Mouse (Mus musculus): ENCODE measurements at regions not wholly inside any gene's neighbourhood (a gene's known extent, or its start where the extent isn't known, plus 50 kb on each side); places are given as distances from the start of the nearest gene placed in this dataset.

- DNase-seq (ENCODE audit: low spot score in 2 of 2), result no peak
Observed at GRCm38 (mm10) chr8:9152313-9152925, 462.1 kb upstream of the Arglu1 start.

DNA sequence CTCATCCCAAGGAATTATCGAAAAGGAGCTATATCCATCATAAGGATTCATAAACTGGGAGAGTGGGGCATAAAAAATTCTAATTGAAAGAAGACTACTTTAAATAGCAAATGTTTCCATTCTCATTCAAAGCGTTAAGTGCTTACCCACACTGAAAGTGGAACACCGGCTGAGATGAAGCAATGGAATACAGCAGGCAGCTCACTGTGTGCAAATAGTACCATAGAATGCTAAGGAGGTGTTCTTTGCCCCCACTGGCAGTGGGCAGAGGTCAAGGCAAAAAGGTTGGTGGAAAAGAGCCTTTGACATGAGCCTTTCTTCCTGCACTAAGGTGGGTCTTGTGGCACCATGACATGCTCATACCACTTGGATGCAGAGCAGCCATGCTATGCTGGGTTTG, 454.0 kb upstream of the Arglu1 start:
- no peak for DNase-seq (ENCODE audit: low spot score in 2 of 2)

DNA sequence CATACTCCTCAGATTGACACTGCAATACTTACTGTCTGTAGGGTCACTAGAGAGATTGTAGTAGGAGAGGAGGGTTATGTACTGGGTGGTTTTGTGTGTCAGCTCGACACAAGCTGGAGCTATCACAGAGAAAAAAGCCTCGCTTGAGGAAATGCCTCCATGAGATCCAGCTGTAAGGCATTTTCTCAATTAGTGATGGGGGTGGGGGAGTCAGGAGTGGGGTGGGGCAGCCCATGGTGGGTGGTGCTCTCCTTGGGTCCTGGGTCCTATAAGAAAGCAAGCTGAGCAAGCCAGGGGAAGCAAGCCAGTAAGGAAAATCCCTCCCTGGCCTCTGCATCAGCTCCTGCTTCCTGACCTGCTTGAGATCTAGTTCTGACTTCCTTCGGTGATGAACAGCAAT, 449.5 kb upstream of the Arglu1 start:
- no peak for DNase-seq (ENCODE audit: low spot score in 2 of 2)

DNA sequence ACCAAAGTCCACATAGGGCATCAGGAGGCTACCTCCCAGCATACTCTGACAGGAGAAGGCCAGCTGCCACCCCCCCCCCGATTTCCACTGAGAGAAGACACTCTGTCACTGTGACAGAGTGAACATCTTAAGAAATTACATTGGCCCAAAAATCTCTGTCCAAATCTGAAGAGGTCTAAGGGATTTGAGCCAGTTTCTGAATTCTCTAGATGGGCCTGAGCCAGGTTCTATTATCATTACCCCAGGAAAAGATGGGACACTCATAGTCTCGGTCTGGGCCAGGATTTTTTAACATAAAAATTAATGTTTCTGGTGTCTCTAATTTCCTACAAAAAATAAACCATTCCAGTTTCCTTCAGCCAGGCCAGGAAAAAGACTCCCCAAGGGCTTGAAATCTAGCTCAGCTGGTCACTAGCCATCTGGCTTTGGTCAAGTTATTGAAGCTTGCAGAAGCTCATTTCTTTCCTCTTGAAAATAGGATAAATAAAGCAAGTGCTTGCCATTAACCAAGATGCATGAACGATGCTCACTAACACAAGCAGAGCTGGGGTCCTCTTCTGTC, 448.8 kb upstream of the Arglu1 start:
- DNase-seq (ENCODE audit: low spot score in 2 of 2), result peak in 1 of 2 experiments; percentile 27

DNA sequence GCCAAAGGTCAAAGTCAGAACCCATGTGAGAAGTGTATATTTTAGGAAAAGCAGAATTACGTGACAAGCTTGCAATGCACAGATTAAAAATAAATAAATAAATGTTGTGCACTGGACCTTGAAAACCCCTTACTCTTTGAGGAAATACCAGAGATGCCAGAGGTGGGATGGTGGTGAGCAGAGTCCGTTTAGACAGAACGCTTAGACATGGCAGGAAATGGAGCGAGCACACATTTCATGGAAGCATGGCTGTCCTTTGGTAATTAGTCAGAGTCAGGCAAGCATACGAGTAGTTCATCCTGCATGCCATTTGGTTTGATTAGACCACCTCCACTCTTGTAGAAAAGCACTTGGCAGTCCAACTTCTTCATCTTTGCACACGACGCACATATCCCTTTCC, 443.4 kb upstream of the Arglu1 start:
- no peak for DNase-seq (ENCODE audit: low spot score in 2 of 2)

GRCm38 (mm10) chr8:9132612-9133218, 442.4 kb upstream of the Arglu1 start:
- no peak for DNase-seq (ENCODE audit: low spot score in 2 of 2)

DNA sequence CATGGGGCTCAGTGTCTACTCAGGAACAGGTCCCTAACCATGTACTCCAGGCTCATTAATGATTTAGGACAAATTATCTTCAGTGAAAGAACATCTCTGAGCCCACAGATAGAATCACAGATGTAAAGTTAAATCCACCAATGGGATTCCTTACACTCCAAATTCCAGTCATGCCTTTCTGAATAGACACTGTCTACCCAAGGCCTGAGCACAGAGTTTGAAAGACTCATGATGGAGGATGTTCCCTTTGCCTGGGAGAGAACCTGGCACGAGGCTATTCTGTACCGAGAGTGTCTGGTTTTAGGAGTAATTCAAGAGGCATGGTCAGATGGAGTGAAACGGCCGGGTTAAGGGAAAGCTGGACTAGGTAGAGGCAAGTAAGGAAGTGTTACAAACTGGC, 440.9 kb upstream of the Arglu1 start:
- DNase-seq (ENCODE audit: low spot score in 2 of 2), result no peak

- DNase-seq (ENCODE audit: low spot score in 2 of 2), result no peak
Observed at GRCm38 (mm10) chr8:9124503-9124902, 434.2 kb upstream of the Arglu1 start.

GRCm38 (mm10) chr8:9117809-9118737, 427.8 kb upstream of the Arglu1 start:
- no peak for DNase-seq (ENCODE audit: low spot score in 2 of 2)

GRCm38 (mm10) chr8:9095980-9096379, 405.7 kb upstream of the Arglu1 start:
- no peak for DNase-seq (ENCODE audit: low spot score in 2 of 2)

DNA sequence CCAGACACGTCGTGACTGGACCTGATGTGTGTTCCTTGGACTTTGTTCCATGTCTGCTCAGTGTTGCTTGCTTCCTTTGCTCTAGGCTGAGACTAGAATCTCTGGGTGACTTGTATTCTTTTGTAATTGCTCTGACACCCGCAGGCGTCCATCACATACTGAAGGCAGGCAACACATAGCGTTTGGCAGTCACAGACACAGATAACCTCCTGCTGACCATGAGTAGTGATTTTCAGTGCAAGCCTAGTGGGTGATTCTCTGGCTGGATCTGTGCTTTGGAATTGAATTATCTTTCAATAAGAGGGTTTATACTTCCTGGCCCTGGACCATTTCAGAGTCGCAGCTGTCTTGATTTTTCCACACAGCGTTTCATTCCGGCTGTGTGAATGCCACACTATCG, 403.7 kb upstream of the Arglu1 start:
- no peak for DNase-seq (ENCODE audit: low spot score in 2 of 2)

DNA sequence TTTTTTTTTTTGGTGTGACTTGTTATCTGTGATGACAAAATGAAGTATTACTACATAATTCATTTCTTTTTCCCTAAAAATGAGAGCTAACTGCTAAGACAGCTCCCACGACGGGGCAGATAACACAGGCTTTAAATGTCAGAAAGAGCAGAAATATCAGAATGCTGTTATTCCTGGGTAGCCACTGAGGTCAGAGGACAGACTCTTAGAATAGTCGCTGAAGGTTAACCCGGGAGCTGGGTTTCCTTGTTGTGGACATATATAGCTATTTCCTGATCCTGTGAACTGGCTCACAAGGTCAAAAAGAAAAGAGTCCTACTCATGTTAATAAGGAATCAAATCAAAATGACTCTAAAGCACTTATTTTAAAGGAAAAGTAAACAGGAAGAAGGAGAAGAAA, 403.0 kb upstream of the Arglu1 start:
- no peak for DNase-seq (ENCODE audit: low spot score in 2 of 2)

DNA sequence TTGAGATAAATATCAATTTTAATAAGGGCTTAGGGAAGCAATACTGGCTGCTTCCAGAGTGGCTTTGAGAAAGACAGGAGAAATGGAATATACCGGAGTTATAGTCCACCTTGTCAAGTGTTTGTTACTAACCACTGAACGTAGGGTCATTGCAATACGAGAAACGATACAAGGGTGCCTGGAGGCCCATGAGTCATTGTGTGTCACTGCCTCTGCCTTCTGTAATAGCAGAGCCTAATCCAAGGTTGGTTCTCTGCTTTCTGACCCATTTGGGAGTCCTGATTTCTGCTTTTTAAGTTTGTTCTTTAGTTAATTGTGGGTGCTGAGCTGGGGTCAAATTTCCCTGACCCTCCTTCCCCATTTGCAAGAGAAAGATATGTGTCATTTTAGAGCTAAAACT, 382.4 kb upstream of the Arglu1 start:
- no peak for DNase-seq (ENCODE audit: low spot score in 2 of 2)

- DNase-seq (ENCODE audit: low spot score in 2 of 2), result no peak
Observed at GRCm38 (mm10) chr8:9072286-9072685, 382.0 kb upstream of the Arglu1 start.

DNA sequence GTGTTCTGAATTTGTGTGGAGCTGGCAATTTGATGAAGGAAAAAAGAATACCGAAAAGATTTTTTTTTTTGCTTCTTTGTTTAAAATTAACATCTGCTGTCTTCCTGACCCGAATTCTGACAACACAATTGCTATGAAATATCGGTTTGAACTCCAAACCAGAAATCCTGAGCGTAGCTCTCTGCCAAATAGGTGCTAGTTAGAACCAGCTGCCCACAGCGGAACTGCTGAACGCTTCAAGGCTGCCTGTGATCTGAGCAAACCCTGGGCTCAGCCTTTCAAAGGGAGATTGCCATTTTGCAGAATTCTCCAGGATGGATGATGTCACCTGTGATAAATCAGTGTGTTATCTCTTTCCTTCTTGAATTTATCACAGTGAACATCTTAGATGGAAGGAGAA, 380.6 kb upstream of the Arglu1 start:
- DNase-seq (ENCODE audit: low spot score in 2 of 2), result no peak

DNA sequence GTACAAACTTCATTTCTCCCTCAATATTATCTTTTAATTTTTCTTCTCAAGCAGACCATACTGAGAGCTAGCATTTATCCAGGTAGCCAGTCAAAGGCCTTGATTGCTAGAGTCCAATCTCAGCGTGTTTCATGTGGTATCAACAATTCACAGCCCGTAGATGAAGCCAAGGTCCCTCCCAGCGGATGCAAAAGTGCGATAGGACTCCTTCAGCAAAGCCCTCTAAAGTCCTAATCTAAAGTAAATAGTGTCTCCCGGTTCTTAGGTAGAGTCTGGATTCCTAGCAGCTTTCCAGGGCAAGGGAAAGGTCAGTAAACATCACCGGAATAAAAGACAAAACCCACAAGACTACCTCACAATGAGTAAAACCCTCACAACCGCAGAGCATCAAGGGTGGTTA, 379.5 kb upstream of the Arglu1 start:
- DNase-seq (ENCODE audit: low spot score in 2 of 2), result no peak

DNA sequence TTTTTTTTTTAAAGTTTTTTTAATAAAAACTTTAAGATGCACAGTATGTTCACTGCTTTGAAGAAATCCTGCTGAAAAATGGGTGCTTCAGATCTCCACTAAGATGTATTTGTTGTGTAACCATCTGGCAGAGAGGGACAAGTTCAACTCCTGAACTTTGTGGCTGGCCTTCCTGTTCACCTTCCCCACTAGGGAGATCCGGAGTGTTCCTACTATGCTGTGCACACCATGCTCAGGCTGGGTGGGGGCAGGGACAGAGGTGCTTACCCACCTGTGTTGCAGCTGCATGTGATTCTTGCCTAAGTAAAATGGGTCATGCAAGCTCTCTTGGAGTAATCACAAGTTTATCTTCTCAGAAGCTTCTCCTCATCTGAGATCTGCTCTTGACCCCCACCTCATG, 377.4 kb upstream of the Arglu1 start:
- DNase-seq (ENCODE audit: low spot score in 2 of 2), result no peak

GRCm38 (mm10) chr8:9060166-9060565, 369.8 kb upstream of the Arglu1 start:
- DNase-seq (ENCODE audit: low spot score in 2 of 2), result no peak

- no peak for DNase-seq (ENCODE audit: low spot score in 2 of 2)
Observed at GRCm38 (mm10) chr8:9055416-9055819, 365.1 kb upstream of the Arglu1 start.

GRCm38 (mm10) chr8:9054801-9055200, 364.5 kb upstream of the Arglu1 start:
- DNase-seq (ENCODE audit: low spot score in 2 of 2), result no peak

DNA sequence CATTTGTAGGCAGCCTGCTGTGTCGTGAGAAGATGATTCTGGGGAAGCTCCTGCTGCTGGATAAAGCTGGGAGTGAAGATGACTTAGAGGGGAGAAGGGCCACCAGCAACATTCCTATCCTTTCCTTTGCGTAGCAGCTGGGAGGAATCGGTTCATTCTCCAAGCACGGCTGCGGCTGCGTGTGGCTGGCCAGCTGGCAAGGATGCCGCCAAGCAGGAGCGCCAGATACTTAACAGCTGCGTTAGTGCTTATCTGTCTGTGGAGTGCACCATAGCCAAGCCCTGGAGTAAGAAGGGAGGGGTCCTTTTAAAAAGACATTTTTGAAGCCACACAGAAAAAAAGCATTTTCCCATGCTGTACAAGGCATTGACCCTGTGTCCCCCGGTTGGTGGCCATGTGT, 361.4 kb upstream of the Arglu1 start:
- DNase-seq (ENCODE audit: low spot score in 2 of 2), result peak in 1 of 2 experiments; percentile 45

DNA sequence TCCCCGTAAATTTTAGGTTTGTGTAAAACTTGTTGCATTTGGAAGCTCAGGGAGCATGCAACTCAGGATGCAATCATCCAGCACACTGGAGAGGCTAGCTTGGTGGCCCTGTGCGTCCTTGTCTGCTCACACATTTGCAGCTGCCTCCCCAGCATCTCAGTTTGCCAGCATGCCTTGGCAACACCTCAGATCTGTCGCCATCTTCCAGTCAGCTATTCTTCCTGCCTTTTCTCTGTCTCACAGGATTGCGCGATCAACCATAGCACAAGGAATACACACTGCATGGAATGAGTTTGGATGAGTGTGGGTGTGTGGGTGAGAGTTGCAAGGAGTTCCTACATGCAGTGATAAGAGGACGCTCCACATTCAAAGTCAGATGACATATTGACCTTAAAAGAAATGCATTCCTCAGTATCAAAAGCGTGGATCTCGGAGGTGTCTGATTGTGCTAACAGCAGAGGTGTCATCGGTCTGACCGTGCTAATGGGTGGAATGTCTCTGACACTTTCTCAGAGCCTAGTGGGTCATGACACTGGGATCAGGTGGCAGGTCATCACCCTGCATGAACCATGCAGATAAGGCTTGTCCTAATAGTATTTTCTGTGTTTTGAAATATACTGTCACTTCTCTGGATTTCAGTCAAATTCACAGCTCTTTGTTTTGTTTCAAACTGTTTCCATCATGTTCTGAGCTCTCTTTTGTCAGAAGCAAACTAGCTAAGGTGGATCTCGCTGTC, 360.6 kb upstream of the Arglu1 start:
- no peak for DNase-seq (ENCODE audit: low spot score in 2 of 2)

Measured in urinary bladder, adult 18-20 months (tissue).